Mouse (Mus musculus): Measurements from ENCODE around the gene Mapk14. TPM values are rescaled to one million over a fixed set of nuclear protein-coding genes. Genes with fewer than 3 reads are reported as not detected.
A peak's percentile ranks its signal among the peaks of the same experiment; 100 is the strongest.
"Not testable (repeated sequence)": the region's sequence is repeated elsewhere in the genome, so short reads cannot be mapped to it uniquely, and the experiment has no call there.

Gene Mapk14
- total and polyA plus RNA-seq, 2 experiments from 2014 or later: 19.0 to 40.5 TPM

GRCm38 (mm10) chr17:28769121-28769874 lies 78.2 kb downstream of the Mapk14 start, which contains the start of gene Mapk13:
Gene Mapk13 (plus strand): TSS chr17:28769297.
- Histone ChIP-seq H3K4me1 (ENCODE audit: insufficient read depth, low read length) (peaks cover 12% of the 10 kb centered on the region), H3K9me3 (ENCODE audit: low read length) (no peaks in the 10 kb centered on the region), H3K27me3 (ENCODE audit: insufficient read depth, low read length) (peaks cover 24% of the 10 kb centered on the region), H3K9ac (replicated peaks; ENCODE audit: low read length, poor library complexity, severe bottlenecking) (peak within 1 kb of the TSS; percentile 9; the same call in 1 of the 2 replicates), H3K4me3 (ENCODE audit: low read depth, low read length) (peak within 1 kb of the TSS; percentile 36), H3K4me2 (ENCODE audit: low read depth, low read length, poor library complexity, severe bottlenecking) (peak within 1 kb of the TSS; percentile 71), H3K36me3 (ENCODE audit: insufficient read depth, low read length) (no peaks in the 10 kb centered on the region), H3K27ac (ENCODE audit: low read depth, low read length) (no peak within 1 kb of the TSS)
- TF ChIP-seq CTCF (IDR thresholded peaks at IDR 0.05): no peak
- WGBS: 1% methylated on average over 50 of the region's 58 CpGs
- ATAC-seq (ENCODE audit: low FRiP score): no peak
- DNase-seq (ENCODE audit: low spot score): no peak

- H3K27ac ChIP-seq (ENCODE audit: low read depth, low read length): no peak overlapping the region
- no peaks in the 10 kb centered on the region for H3K9me3 ChIP-seq (ENCODE audit: low read length)
- H3K4me3 ChIP-seq (ENCODE audit: low read depth, low read length): peak overlapping the region; percentile 36
- ATAC-seq (ENCODE audit: low FRiP score) (no peak), DNase-seq (ENCODE audit: low spot score) (no peak)
- H3K4me2 ChIP-seq (ENCODE audit: low read depth, low read length, poor library complexity, severe bottlenecking): peak overlapping the region; percentile 71
- peaks cover 12% of the 10 kb centered on the region for H3K4me1 ChIP-seq (ENCODE audit: insufficient read depth, low read length)
- peaks cover 24% of the 10 kb centered on the region for H3K27me3 ChIP-seq (ENCODE audit: insufficient read depth, low read length)
- peak overlapping the region; percentile 9; the same call in 1 of the 2 replicates for H3K9ac ChIP-seq (replicated peaks; ENCODE audit: low read length, poor library complexity, severe bottlenecking)
- 6% methylated on average over 24 of the region's 24 CpGs for WGBS
- no peaks in the 10 kb centered on the region for H3K36me3 ChIP-seq (ENCODE audit: insufficient read depth, low read length)
- no peak for TF ChIP-seq CTCF (IDR thresholded peaks at IDR 0.05)
These were observed 78.8 kb downstream of the Mapk14 start for GRCm38 (mm10) chr17:28769875-28770421.

- no peak for ATAC-seq (ENCODE audit: low FRiP score)
- no peak for TF ChIP-seq CTCF (IDR thresholded peaks at IDR 0.05)
These were observed 80.2 kb downstream of the Mapk14 start for GRCm38 (mm10) chr17:28771289-28771688.

GRCm38 (mm10) chr17:28774303-28774702 lies 83.2 kb downstream of the Mapk14 start:
- H3K27me3 ChIP-seq (ENCODE audit: insufficient read depth, low read length): peaks cover 17% of the 10 kb centered on the region
- H3K4me2 ChIP-seq (ENCODE audit: low read depth, low read length, poor library complexity, severe bottlenecking); H3K9me3 ChIP-seq (ENCODE audit: low read length); H3K9ac ChIP-seq (replicated peaks; ENCODE audit: low read length, poor library complexity, severe bottlenecking); H3K4me1 ChIP-seq (ENCODE audit: insufficient read depth, low read length); H3K27ac ChIP-seq (ENCODE audit: low read depth, low read length); H3K4me3 ChIP-seq (ENCODE audit: low read depth, low read length); DNase-seq (ENCODE audit: low spot score); ATAC-seq (ENCODE audit: low FRiP score); H3K36me3 ChIP-seq (ENCODE audit: insufficient read depth, low read length): not testable (repeated sequence)
- WGBS: 94% methylated on average over 9 of the region's 9 CpGs
- peak; percentile 29; the same call in 1 of the 2 replicates for TF ChIP-seq CTCF (IDR thresholded peaks at IDR 0.05)

More at GRCm38 (mm10) chr17:28771289-28771688, 80.2 kb downstream of the Mapk14 start:
- peaks cover 24% of the 10 kb centered on the region for H3K27me3 ChIP-seq (ENCODE audit: insufficient read depth, low read length)
- no peak for DNase-seq (ENCODE audit: low spot score)
- H3K27ac ChIP-seq (ENCODE audit: low read depth, low read length): no peak overlapping the region
- H3K36me3 ChIP-seq (ENCODE audit: insufficient read depth, low read length): no peaks in the 10 kb centered on the region
- no peak overlapping the region for H3K4me3 ChIP-seq (ENCODE audit: low read depth, low read length)
- no peak overlapping the region for H3K4me2 ChIP-seq (ENCODE audit: low read depth, low read length, poor library complexity, severe bottlenecking)
- 93% methylated on average over 5 of the region's 5 CpGs for whole genome bisulfite sequencing
- no peaks in the 10 kb centered on the region for H3K9me3 ChIP-seq (ENCODE audit: low read length)
- H3K4me1 ChIP-seq (ENCODE audit: insufficient read depth, low read length): peaks cover 12% of the 10 kb centered on the region
- H3K9ac ChIP-seq (replicated peaks; ENCODE audit: low read length, poor library complexity, severe bottlenecking): no peak overlapping the region

GRCm38 (mm10) chr17:28775161-28775560 lies 84.0 kb downstream of the Mapk14 start:
- Histone ChIP-seq H3K4me3 (ENCODE audit: low read depth, low read length) (no peak overlapping the region), H3K4me2 (ENCODE audit: low read depth, low read length, poor library complexity, severe bottlenecking) (no peak overlapping the region), H3K4me1 (ENCODE audit: insufficient read depth, low read length) (no peaks in the 10 kb centered on the region; the same call in 1 of the 2 replicates), H3K27ac (ENCODE audit: low read depth, low read length) (no peak overlapping the region), H3K9me3 (ENCODE audit: low read length) (no peaks in the 10 kb centered on the region), H3K9ac (replicated peaks; ENCODE audit: low read length, poor library complexity, severe bottlenecking) (no peak overlapping the region), H3K36me3 (ENCODE audit: insufficient read depth, low read length) (no peaks in the 10 kb centered on the region), H3K27me3 (ENCODE audit: insufficient read depth, low read length) (peaks cover 10% of the 10 kb centered on the region)
- no peak for ATAC-seq (ENCODE audit: low FRiP score)
- no peak for TF ChIP-seq CTCF (IDR thresholded peaks at IDR 0.05)
- WGBS: 85% methylated on average over 4 of the region's 4 CpGs
- DNase-seq (ENCODE audit: low spot score): no peak

- Histone ChIP-seq H3K27me3 (ENCODE audit: insufficient read depth, low read length) (no peaks in the 10 kb centered on the region), H3K4me3 (ENCODE audit: low read depth, low read length) (no peak overlapping the region), H3K36me3 (ENCODE audit: insufficient read depth, low read length) (no peaks in the 10 kb centered on the region), H3K9ac (replicated peaks; ENCODE audit: low read length, poor library complexity, severe bottlenecking) (no peak overlapping the region), H3K9me3 (ENCODE audit: low read length) (no peaks in the 10 kb centered on the region), H3K27ac (ENCODE audit: low read depth, low read length) (no peak overlapping the region), H3K4me1 (ENCODE audit: insufficient read depth, low read length) (no peaks in the 10 kb centered on the region), H3K4me2 (ENCODE audit: low read depth, low read length, poor library complexity, severe bottlenecking) (no peak overlapping the region)
- TF ChIP-seq CTCF (IDR thresholded peaks at IDR 0.05): peak; percentile 44
- peak; percentile 9 for DNase-seq (ENCODE audit: low spot score)
- ATAC-seq (ENCODE audit: low FRiP score): no peak
- WGBS: 84% methylated on average over 3 of the region's 3 CpGs
These were observed 85.7 kb downstream of the Mapk14 start for GRCm38 (mm10) chr17:28776817-28777216.

Data from midbrain, postnatal 0 days (tissue).